Mouse (Mus musculus) liver, adult 2 months (tissue): ENCODE measurements at regions not wholly inside any gene's neighbourhood (a gene's known extent, or its start where the extent isn't known, plus 50 kb on each side); places are given as distances from the start of the nearest gene placed in this dataset.

Experiments
- DNase-seq: peaks from one replicate; pipeline ENCODE4 v3.0.0-alpha.2; 2011; ENCODE audit warnings: low read depth, low spot score; ENCODE audit errors: extremely low read depth
- H3K27ac ChIP-seq: fragments of 200-500 bp; replicated peaks from 2 replicates; pipeline ENCODE4 v1.5.1; 2012; ENCODE audit warnings: low read depth, mild to moderate bottlenecking, control low read depth, inconsistent platforms, low read length; ENCODE audit not compliant: insufficient read depth
- H3K27me3 ChIP-seq: fragments of 200-500 bp; 2 replicates; pipeline ENCODE4 v1.6.1; 2012; ENCODE audit warnings: mild to moderate bottlenecking, moderate library complexity, low read length, inconsistent platforms; ENCODE audit not compliant: control insufficient read depth, insufficient read depth
- H3K36me3 ChIP-seq: fragments of 200-500 bp; 2 replicates; pipeline ENCODE4 v1.6.1; 2012; ENCODE audit warnings: low read length, inconsistent platforms; ENCODE audit not compliant: control insufficient read depth, insufficient read depth
- H3K4me1 ChIP-seq: fragments of 200-500 bp; 2 replicates; pipeline ENCODE4 v1.6.1; 2011; ENCODE audit warnings: low read length; ENCODE audit not compliant: control insufficient read depth, insufficient read depth
- H3K4me3 ChIP-seq: fragments of 200-500 bp; 2 replicates; pipeline ENCODE4 v1.5.1; 2011; ENCODE audit warnings: low read depth, mild to moderate bottlenecking, control low read depth, low read length, moderate library complexity; ENCODE audit not compliant: insufficient read depth
- H3K79me2 ChIP-seq: fragments of 200-500 bp; 2 replicates; pipeline ENCODE4 v1.6.1; 2012; ENCODE audit warnings: inconsistent platforms, mild to moderate bottlenecking, low read length, moderate library complexity; ENCODE audit not compliant: control insufficient read depth, insufficient read depth
- H3K9ac ChIP-seq: fragments of 200-500 bp; 2 replicates; pipeline ENCODE4 v1.6.1; 2012; ENCODE audit warnings: low read depth, mild to moderate bottlenecking, control low read depth, inconsistent platforms, low read length
- CTCF ChIP-seq: fragments of 200-500 bp; IDR thresholded peaks from 2 replicates; pipeline ENCODE4 v1.5.1; 2011; ENCODE audit warnings: low read depth, low read length, control low read depth
- POLR2A ChIP-seq: fragments of 200-500 bp; IDR thresholded peaks from 2 replicates; pipeline ENCODE4 v1.6.1; 2011; ENCODE audit warnings: low read length, control low read depth; ENCODE audit not compliant: insufficient read depth; ENCODE audit errors: extremely low read depth
- WGBS: fragments of 180-500 bp; shearing (Covaris S2); methylation state at CpG from one replicate; pipeline ENCODE4 v1.1.7; 2018; 5-methylcytosine and 5-hydroxymethylcytosine counted together

- TF ChIP-seq POLR2A (no peak), CTCF (no peak)
- Histone ChIP-seq H3K4me3 (no peak overlapping the region), H3K9ac (no peak overlapping the region), H3K36me3 (no peaks in the 10 kb centered on the region), H3K79me2 (no peaks in the 10 kb centered on the region), H3K27ac (no peak overlapping the region), H3K4me1 (no peaks in the 10 kb centered on the region), H3K27me3 (0 out of 2 replicates have a peak, but pooled peaks cover under 1% of the 10 kb centered on the region)
- WGBS, result 32% methylated on average over 13 of the region's 13 CpGs
- no peak for DNase-seq
Measured at GRCm38 (mm10) chr5:33529771-33530170, 96.0 kb upstream of the Nkx1-1 start.

DNA sequence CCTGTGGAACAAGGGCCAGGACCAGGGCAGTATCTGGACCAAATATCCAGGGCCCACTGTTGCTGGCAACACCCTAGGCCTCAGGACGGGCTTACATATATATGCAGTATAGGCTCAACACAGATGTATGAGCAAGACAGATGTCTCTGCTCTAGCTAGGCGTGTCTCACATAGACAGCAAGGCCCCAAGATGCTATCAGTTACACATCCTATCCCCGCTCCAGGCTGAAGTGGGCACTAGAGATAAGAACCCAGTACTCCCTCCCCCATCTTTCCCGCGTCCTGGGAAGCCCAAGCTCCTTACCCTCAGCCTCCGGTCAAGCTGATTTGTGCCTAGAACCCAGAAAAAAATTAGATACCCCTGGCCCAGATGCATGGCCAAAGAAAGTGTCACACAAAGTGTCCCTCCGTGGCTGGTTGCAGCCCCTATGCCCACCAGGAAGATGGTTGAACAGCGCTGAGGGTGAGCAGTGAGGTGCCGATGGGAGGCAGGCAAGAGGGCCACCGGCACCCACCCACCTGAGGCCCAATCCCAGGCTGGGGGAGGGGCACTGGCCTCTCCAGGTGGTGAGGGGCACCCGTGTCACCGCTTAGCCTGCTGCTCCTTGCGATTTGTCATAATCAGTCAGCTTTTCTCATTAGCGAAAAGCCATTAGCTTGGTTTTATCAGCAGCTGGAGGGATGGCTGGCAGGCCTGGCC lies 95.3 kb upstream of the Nkx1-1 start:
- H3K36me3 ChIP-seq, result no peaks in the 10 kb centered on the region
- no peak overlapping the region for H3K27ac ChIP-seq
- no peaks in the 10 kb centered on the region for H3K4me1 ChIP-seq
- TF ChIP-seq POLR2A, result no peak
- no peak for TF ChIP-seq CTCF
- H3K9ac ChIP-seq, result no peak overlapping the region
- no peak for DNase-seq
- no peaks in the 10 kb centered on the region for H3K27me3 ChIP-seq
- no peak overlapping the region for H3K4me3 ChIP-seq
- WGBS, result 56% methylated on average over 14 of the region's 14 CpGs
- H3K79me2 ChIP-seq, result no peaks in the 10 kb centered on the region

GRCm38 (mm10) chr5:33527750-33528149 lies 94.0 kb upstream of the Nkx1-1 start:
- Histone ChIP-seq H3K79me2 (no peaks in the 10 kb centered on the region), H3K27ac (no peak overlapping the region), H3K36me3 (no peaks in the 10 kb centered on the region), H3K4me3 (no peak overlapping the region), H3K4me1 (no peaks in the 10 kb centered on the region), H3K9ac (no peak overlapping the region), H3K27me3 (no peaks in the 10 kb centered on the region)
- WGBS, result 85% methylated on average over 10 of the region's 10 CpGs
- DNase-seq, result no peak
- TF ChIP-seq CTCF (no peak), POLR2A (no peak)

GRCm38 (mm10) chr5:33527316-33527715 lies 93.5 kb upstream of the Nkx1-1 start:
- H3K27ac ChIP-seq, result no peak overlapping the region
- H3K27me3 ChIP-seq, result no peaks in the 10 kb centered on the region
- H3K4me1 ChIP-seq, result no peaks in the 10 kb centered on the region
- H3K9ac ChIP-seq, result no peak overlapping the region
- no peaks in the 10 kb centered on the region for H3K79me2 ChIP-seq
- TF ChIP-seq CTCF (no peak), POLR2A (no peak)
- DNase-seq, result no peak
- WGBS, result 89% methylated on average over 8 of the region's 8 CpGs
- H3K36me3 ChIP-seq, result no peaks in the 10 kb centered on the region
- H3K4me3 ChIP-seq, result no peak overlapping the region

DNA sequence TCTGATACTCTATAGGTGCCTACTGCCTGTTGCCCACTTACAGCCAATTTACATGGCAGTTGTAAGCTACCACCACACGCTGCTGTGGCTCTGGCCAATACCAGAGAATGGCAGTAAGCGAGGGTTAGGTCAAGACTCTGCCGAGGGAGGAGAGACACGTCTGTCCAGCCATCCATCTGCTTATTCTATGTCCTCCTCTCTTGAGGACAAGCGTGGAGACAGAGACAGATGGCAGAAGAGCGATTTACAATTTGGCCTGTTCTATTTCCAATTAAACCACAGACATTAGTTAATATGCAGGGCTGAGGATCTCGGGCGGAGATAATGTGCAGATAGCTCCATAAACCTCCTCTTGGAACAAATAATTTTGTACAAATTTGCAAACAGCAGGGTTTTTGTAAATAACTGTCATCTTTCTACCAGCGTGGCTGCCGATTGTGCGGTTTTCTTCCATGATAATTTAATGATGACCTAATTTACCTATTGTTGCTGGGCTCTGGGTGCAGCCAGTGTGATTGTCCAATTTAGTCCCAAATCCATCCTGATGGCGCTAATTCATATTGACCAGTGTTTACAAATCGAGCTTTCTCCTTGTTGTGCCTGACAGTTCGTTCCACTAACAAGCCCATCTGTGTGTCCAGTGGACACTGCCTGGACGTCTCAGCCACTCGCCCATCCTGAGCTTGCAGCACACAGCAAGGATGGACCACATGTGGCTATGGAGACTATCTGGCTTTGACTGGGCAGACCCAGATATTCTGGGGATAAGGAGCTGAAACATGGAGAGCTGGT lies 88.4 kb upstream of the Nkx1-1 start:
- no peak for DNase-seq
- H3K27ac ChIP-seq, result no peak overlapping the region
- no peaks in the 10 kb centered on the region for H3K36me3 ChIP-seq
- H3K27me3 ChIP-seq, result no peaks in the 10 kb centered on the region
- TF ChIP-seq POLR2A (no peak), CTCF (no peak)
- H3K4me3 ChIP-seq, result no peak overlapping the region
- no peaks in the 10 kb centered on the region for H3K79me2 ChIP-seq
- WGBS, result 88% methylated on average over 16 of the region's 16 CpGs
- H3K4me1 ChIP-seq, result no peaks in the 10 kb centered on the region
- no peak overlapping the region for H3K9ac ChIP-seq

- TF ChIP-seq CTCF (no peak), POLR2A (no peak)
- 76% methylated on average over 10 of the region's 10 CpGs for WGBS
- Histone ChIP-seq H3K9ac (no peak overlapping the region), H3K36me3 (no peaks in the 10 kb centered on the region), H3K27me3 (no peaks in the 10 kb centered on the region; the same call in 1 of the 2 replicates), H3K27ac (no peak overlapping the region), H3K79me2 (no peaks in the 10 kb centered on the region), H3K4me3 (no peak overlapping the region), H3K4me1 (no peaks in the 10 kb centered on the region)
- DNase-seq, result no peak
Measured at GRCm38 (mm10) chr5:33520856-33521255, 87.1 kb upstream of the Nkx1-1 start.
